ENCODE assay signal across 23 mouse cellular contexts in genomic region chr2:133768546-133768945, GRCm38 (mm10).
"Had no signal": no experiment of that assay in that cellular context is flagged by ENCODE, and none has a peak within 500 bp of the region (broad histone marks: within the 10 kb centered on the region; RNA-seq: fewer than 3 reads in every experiment).

No protein-coding gene starts in this region.

- H3K9ac ChIP-seq: heart, embryonic 13.5 days; heart, embryonic 15.5 days; hindbrain, embryonic 13.5 days; hindbrain, embryonic 15.5 days; limb, embryonic 12.5 days; liver, embryonic 13.5 days; liver, embryonic 15.5 days had no signal

- DNase-seq: gastrocnemius, adult 2 months; gastrocnemius, postnatal 10 days; gastrocnemius, postnatal 25 days; heart, adult 18-20 months; heart, postnatal 14 days; heart, postnatal 36 days; kidney, adult 18-20 months; kidney, adult 8-10 months; kidney, postnatal 10 days; kidney, postnatal 25 days; kidney, postnatal 4 days; liver, embryonic 13.5 days had no signal

- H3K9me3 ChIP-seq: heart, embryonic 10.5 days; heart, embryonic 13.5 days; heart, embryonic 15.5 days; hindbrain, embryonic 13.5 days; hindbrain, embryonic 15.5 days; limb, embryonic 10.5 days; limb, embryonic 12.5 days; liver, embryonic 13.5 days; liver, embryonic 15.5 days had no signal

- H3K4me3 ChIP-seq: gastrocnemius, adult 2 months; heart, embryonic 10.5 days; heart, embryonic 13.5 days; heart, embryonic 15.5 days; hindbrain, embryonic 13.5 days; hindbrain, embryonic 15.5 days; layer of hippocampus, adult 2 months; left cerebral cortex, adult 2 months; limb, embryonic 10.5 days; limb, embryonic 12.5 days; liver, embryonic 13.5 days; liver, embryonic 15.5 days had no signal

- H3K27me3 ChIP-seq: heart, embryonic 13.5 days; heart, embryonic 15.5 days; hindbrain, embryonic 13.5 days; hindbrain, embryonic 15.5 days; limb, embryonic 12.5 days; liver, embryonic 13.5 days; liver, embryonic 15.5 days had no signal

- H3K36me3 ChIP-seq: heart, embryonic 10.5 days; heart, embryonic 13.5 days; heart, embryonic 15.5 days; hindbrain, embryonic 13.5 days; hindbrain, embryonic 15.5 days; limb, embryonic 10.5 days; limb, embryonic 12.5 days; liver, embryonic 13.5 days; liver, embryonic 15.5 days had no signal

- ATAC-seq: hindbrain, postnatal 0 days had no signal

- H3K4me2 ChIP-seq: heart, embryonic 13.5 days; heart, embryonic 15.5 days; hindbrain, embryonic 13.5 days; hindbrain, embryonic 15.5 days; limb, embryonic 12.5 days; liver, embryonic 13.5 days; liver, embryonic 15.5 days had no signal

- H3K4me1 ChIP-seq: heart, embryonic 10.5 days; heart, embryonic 13.5 days; heart, embryonic 15.5 days; hindbrain, embryonic 13.5 days; hindbrain, embryonic 15.5 days; limb, embryonic 10.5 days; limb, embryonic 12.5 days; liver, embryonic 13.5 days; liver, embryonic 15.5 days had no signal

- H3K27ac ChIP-seq: gastrocnemius, adult 2 months; heart, embryonic 10.5 days; heart, embryonic 13.5 days; heart, embryonic 15.5 days; hindbrain, embryonic 13.5 days; hindbrain, embryonic 15.5 days; hindbrain, postnatal 0 days; layer of hippocampus, adult 2 months; left cerebral cortex, adult 2 months; limb, embryonic 10.5 days; limb, embryonic 12.5 days; liver, embryonic 13.5 days; liver, embryonic 15.5 days had no signal
